Mouse (Mus musculus): ENCODE results near the gene Nr2e3. TPM values are rescaled to one million over a fixed set of nuclear protein-coding genes. Genes with fewer than 3 reads are reported as not detected.

The Nr2e3 gene
- polyA plus RNA-seq, 1 experiment = not detected

GRCm38 (mm10) chr9:59948226-59948625 lies 12.2 kb downstream of the Nr2e3 start:
- H3K4me1 ChIP-seq (ENCODE audit: control insufficient read depth, insufficient read depth, low read length) = no peaks in the 10 kb centered on the region
- no peak overlapping the region for H3K27ac ChIP-seq (ENCODE audit: control insufficient read depth, insufficient read depth, low read depth, low read length, poor library complexity)
- WGBS = 88% methylated on average over 8 of the region's 8 CpGs
- TF ChIP-seq CTCF (IDR thresholded peaks at IDR 0.05; ENCODE audit: control insufficient read depth, insufficient read depth, low read length) (no peak), POLR2A (IDR thresholded peaks at IDR 0.05; ENCODE audit: borderline replicate concordance, control insufficient read depth, low read depth, low read length) (no peak)
- no peak overlapping the region for H3K4me3 ChIP-seq (replicated peaks; ENCODE audit: control insufficient read depth, low read depth, low read length)

- TF ChIP-seq POLR2A (IDR thresholded peaks at IDR 0.05; ENCODE audit: borderline replicate concordance, control insufficient read depth, low read depth, low read length) = no peak
- no peak for TF ChIP-seq CTCF (IDR thresholded peaks at IDR 0.05; ENCODE audit: control insufficient read depth, insufficient read depth, low read length)
- H3K4me1 ChIP-seq (ENCODE audit: control insufficient read depth, insufficient read depth, low read length) = no peaks in the 10 kb centered on the region
- no peak overlapping the region for H3K4me3 ChIP-seq (replicated peaks; ENCODE audit: control insufficient read depth, low read depth, low read length)
- H3K27ac ChIP-seq (ENCODE audit: control insufficient read depth, insufficient read depth, low read depth, low read length, poor library complexity) = no peak overlapping the region
- WGBS = 82% methylated on average over 8 of the region's 8 CpGs
Observed at GRCm38 (mm10) chr9:59947271-59947670, 13.2 kb downstream of the Nr2e3 start.

GRCm38 (mm10) chr9:59945241-59945640 lies 15.2 kb downstream of the Nr2e3 start:
- WGBS = 60% methylated on average over 3 of the region's 3 CpGs
- Histone ChIP-seq H3K4me1 (ENCODE audit: control insufficient read depth, insufficient read depth, low read length) (peaks cover 1% of the 10 kb centered on the region; the same call in 1 of the 2 replicates), H3K4me3 (replicated peaks; ENCODE audit: control insufficient read depth, low read depth, low read length) (no peak overlapping the region), H3K27ac (ENCODE audit: control insufficient read depth, insufficient read depth, low read depth, low read length, poor library complexity) (no peak overlapping the region)
- no peak for TF ChIP-seq POLR2A (IDR thresholded peaks at IDR 0.05; ENCODE audit: borderline replicate concordance, control insufficient read depth, low read depth, low read length)
- no peak for TF ChIP-seq CTCF (IDR thresholded peaks at IDR 0.05; ENCODE audit: control insufficient read depth, insufficient read depth, low read length)

- 80% methylated on average over 6 of the region's 6 CpGs for WGBS
- H3K4me3 ChIP-seq (replicated peaks; ENCODE audit: control insufficient read depth, low read depth, low read length) = no peak overlapping the region
- TF ChIP-seq CTCF (IDR thresholded peaks at IDR 0.05; ENCODE audit: control insufficient read depth, insufficient read depth, low read length) = no peak
- no peak for TF ChIP-seq POLR2A (IDR thresholded peaks at IDR 0.05; ENCODE audit: borderline replicate concordance, control insufficient read depth, low read depth, low read length)
- H3K27ac ChIP-seq (ENCODE audit: control insufficient read depth, insufficient read depth, low read depth, low read length, poor library complexity) = no peak overlapping the region
- H3K4me1 ChIP-seq (ENCODE audit: control insufficient read depth, insufficient read depth, low read length) = peaks cover 1% of the 10 kb centered on the region; the same call in 1 of the 2 replicates
Observed at GRCm38 (mm10) chr9:59943826-59944225, 16.6 kb downstream of the Nr2e3 start.

- Histone ChIP-seq H3K27ac (ENCODE audit: control insufficient read depth, insufficient read depth, low read depth, low read length, poor library complexity) (no peak overlapping the region), H3K4me1 (ENCODE audit: control insufficient read depth, insufficient read depth, low read length) (peaks cover 1% of the 10 kb centered on the region; the same call in 1 of the 2 replicates), H3K4me3 (replicated peaks; ENCODE audit: control insufficient read depth, low read depth, low read length) (no peak overlapping the region)
- 57% methylated on average over 5 of the region's 5 CpGs for WGBS
- TF ChIP-seq POLR2A (IDR thresholded peaks at IDR 0.05; ENCODE audit: borderline replicate concordance, control insufficient read depth, low read depth, low read length) = no peak
- no peak for TF ChIP-seq CTCF (IDR thresholded peaks at IDR 0.05; ENCODE audit: control insufficient read depth, insufficient read depth, low read length)
Observed at GRCm38 (mm10) chr9:59942501-59943085, 17.9 kb downstream of the Nr2e3 start.

- no peak overlapping the region for H3K27ac ChIP-seq (ENCODE audit: control insufficient read depth, insufficient read depth, low read depth, low read length, poor library complexity)
- no peak overlapping the region for H3K4me3 ChIP-seq (replicated peaks; ENCODE audit: control insufficient read depth, low read depth, low read length)
- WGBS = 3% methylated on average over 9 of the region's 9 CpGs
- peaks cover 1% of the 10 kb centered on the region; the same call in 1 of the 2 replicates for H3K4me1 ChIP-seq (ENCODE audit: control insufficient read depth, insufficient read depth, low read length)
- no peak for TF ChIP-seq CTCF (IDR thresholded peaks at IDR 0.05; ENCODE audit: control insufficient read depth, insufficient read depth, low read length)
- no peak for TF ChIP-seq POLR2A (IDR thresholded peaks at IDR 0.05; ENCODE audit: borderline replicate concordance, control insufficient read depth, low read depth, low read length)
Observed at GRCm38 (mm10) chr9:59941885-59942350, 18.5 kb downstream of the Nr2e3 start.

- no peak for TF ChIP-seq CTCF (IDR thresholded peaks at IDR 0.05; ENCODE audit: control insufficient read depth, insufficient read depth, low read length)
- no peak for TF ChIP-seq POLR2A (IDR thresholded peaks at IDR 0.05; ENCODE audit: borderline replicate concordance, control insufficient read depth, low read depth, low read length)
- peaks cover 1% of the 10 kb centered on the region; the same call in 1 of the 2 replicates for H3K4me1 ChIP-seq (ENCODE audit: control insufficient read depth, insufficient read depth, low read length)
- no peak overlapping the region for H3K4me3 ChIP-seq (replicated peaks; ENCODE audit: control insufficient read depth, low read depth, low read length)
- WGBS = 64% methylated on average over 12 of the region's 12 CpGs
- H3K27ac ChIP-seq (ENCODE audit: control insufficient read depth, insufficient read depth, low read depth, low read length, poor library complexity) = no peak overlapping the region
Observed at GRCm38 (mm10) chr9:59940913-59941884, 19.3 kb downstream of the Nr2e3 start.

- H3K27ac ChIP-seq (ENCODE audit: control insufficient read depth, insufficient read depth, low read depth, low read length, poor library complexity) = no peak overlapping the region
- WGBS = 63% methylated on average over 2 of the region's 2 CpGs
- no peak overlapping the region for H3K4me3 ChIP-seq (replicated peaks; ENCODE audit: control insufficient read depth, low read depth, low read length)
- peaks cover 1% of the 10 kb centered on the region; the same call in 1 of the 2 replicates for H3K4me1 ChIP-seq (ENCODE audit: control insufficient read depth, insufficient read depth, low read length)
- TF ChIP-seq POLR2A (IDR thresholded peaks at IDR 0.05; ENCODE audit: borderline replicate concordance, control insufficient read depth, low read depth, low read length) = no peak
- no peak for TF ChIP-seq CTCF (IDR thresholded peaks at IDR 0.05; ENCODE audit: control insufficient read depth, insufficient read depth, low read length)
Observed at GRCm38 (mm10) chr9:59939691-59940090, 20.8 kb downstream of the Nr2e3 start.
